Mouse (Mus musculus): ENCODE measurements around the gene Mllt11. TPM values are rescaled to one million over a fixed set of nuclear protein-coding genes. Genes with fewer than 3 reads are reported as not detected.
A peak's percentile ranks its signal among the peaks of the same experiment; 100 is the strongest.

The Mllt11 gene
- polyA plus RNA-seq, 1 experiment from 2014 or later = 14.2 TPM

DNA sequence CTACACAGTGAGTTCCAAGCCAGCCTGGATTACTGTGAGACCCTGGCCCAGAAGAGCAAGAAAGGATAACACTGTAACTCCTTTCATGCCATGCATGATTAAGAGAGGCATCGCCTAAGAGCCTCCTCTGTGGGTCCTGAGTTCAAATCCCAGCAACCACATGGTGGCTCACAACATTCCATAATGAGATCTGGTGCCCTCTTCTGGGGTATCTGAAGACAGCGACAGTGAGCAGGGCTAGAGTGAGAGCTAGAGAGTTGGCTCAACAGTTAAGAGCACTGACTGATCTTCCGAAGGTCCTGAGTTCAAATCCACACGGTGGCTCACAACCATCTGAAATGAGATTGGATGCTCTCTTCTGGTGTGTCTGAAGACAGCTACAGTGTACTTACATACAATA lies 42.5 kb upstream of the Mllt11 start:
- no peak overlapping the region for H3K9ac ChIP-seq (ENCODE audit: low read length)
- ATAC-seq (ENCODE audit: insufficient number of reproducible peaks, insufficient read depth, low FRiP score, low read depth) = no peak
- WGBS = 95% methylated on average over 4 of the region's 4 CpGs
- peaks cover 5 to 34% of the 10 kb centered on the region in 2 experiments for H3K4me1 ChIP-seq (ENCODE audit: control insufficient read depth in 2 of 2, insufficient read depth in 2 of 2, low read length in 2 of 2)
- no peak overlapping the region for H3K4me2 ChIP-seq (ENCODE audit: low read length)
- no peak overlapping the region for H3K4me3 ChIP-seq (ENCODE audit: control insufficient read depth in 1 of 2, insufficient read depth in 1 of 2, low read depth in 1 of 2, low read length in 2 of 2)
- no peaks in the 10 kb centered on the region for H3K27me3 ChIP-seq (ENCODE audit: control insufficient read depth, insufficient read depth, low read length)
- H3K27ac ChIP-seq (replicated peaks in 1 of 2; ENCODE audit: control insufficient read depth in 1 of 2, insufficient read depth in 1 of 2, low read depth in 2 of 2, low read length in 2 of 2) = no peak overlapping the region
- H3K9me3 ChIP-seq (ENCODE audit: control insufficient read depth, low read length) = no peaks in the 10 kb centered on the region
- 0 out of 2 replicates have a peak, but pooled peaks cover 4% of the 10 kb centered on the region for H3K36me3 ChIP-seq (ENCODE audit: control insufficient read depth, insufficient read depth, low read length)

DNA sequence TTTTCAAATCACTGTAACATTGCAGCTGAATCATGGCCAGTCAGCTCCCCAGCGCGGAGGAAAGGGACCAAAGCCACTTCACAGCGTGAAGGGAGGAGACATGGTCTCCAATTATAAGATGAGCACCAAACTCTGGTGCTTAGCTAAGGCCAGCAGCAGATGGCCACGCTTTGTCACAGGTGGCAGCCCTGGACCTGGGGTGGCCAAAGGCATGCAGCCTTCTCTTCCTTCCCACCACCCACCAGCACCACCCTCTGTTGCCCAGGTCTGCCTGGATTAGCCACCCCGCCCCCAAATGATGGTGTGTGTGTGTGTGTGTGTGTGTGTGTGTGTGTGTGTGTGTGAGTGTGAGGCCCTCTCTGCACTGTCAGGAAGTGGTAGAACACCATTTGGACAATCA lies 41.5 kb upstream of the Mllt11 start:
- Histone ChIP-seq H3K4me3 (ENCODE audit: control insufficient read depth in 1 of 2, insufficient read depth in 1 of 2, low read depth in 1 of 2, low read length in 2 of 2) (no peak overlapping the region), H3K27me3 (ENCODE audit: control insufficient read depth, insufficient read depth, low read length) (no peaks in the 10 kb centered on the region), H3K4me2 (ENCODE audit: low read length) (no peak overlapping the region), H3K36me3 (ENCODE audit: control insufficient read depth, insufficient read depth, low read length) (peaks cover 14% of the 10 kb centered on the region), H3K27ac (replicated peaks in 1 of 2; ENCODE audit: control insufficient read depth in 1 of 2, insufficient read depth in 1 of 2, low read depth in 2 of 2, low read length in 2 of 2) (no peak overlapping the region), H3K9ac (ENCODE audit: low read length) (no peak overlapping the region), H3K9me3 (ENCODE audit: control insufficient read depth, low read length) (no peaks in the 10 kb centered on the region), H3K4me1 (ENCODE audit: control insufficient read depth in 2 of 2, insufficient read depth in 2 of 2, low read length in 2 of 2) (peaks cover 5 to 34% of the 10 kb centered on the region in 2 experiments)
- WGBS = 89% methylated on average over 5 of the region's 5 CpGs
- ATAC-seq (ENCODE audit: insufficient number of reproducible peaks, insufficient read depth, low FRiP score, low read depth) = 0 out of 2 replicates have a peak, but pooled peaks have one; percentile 20

DNA sequence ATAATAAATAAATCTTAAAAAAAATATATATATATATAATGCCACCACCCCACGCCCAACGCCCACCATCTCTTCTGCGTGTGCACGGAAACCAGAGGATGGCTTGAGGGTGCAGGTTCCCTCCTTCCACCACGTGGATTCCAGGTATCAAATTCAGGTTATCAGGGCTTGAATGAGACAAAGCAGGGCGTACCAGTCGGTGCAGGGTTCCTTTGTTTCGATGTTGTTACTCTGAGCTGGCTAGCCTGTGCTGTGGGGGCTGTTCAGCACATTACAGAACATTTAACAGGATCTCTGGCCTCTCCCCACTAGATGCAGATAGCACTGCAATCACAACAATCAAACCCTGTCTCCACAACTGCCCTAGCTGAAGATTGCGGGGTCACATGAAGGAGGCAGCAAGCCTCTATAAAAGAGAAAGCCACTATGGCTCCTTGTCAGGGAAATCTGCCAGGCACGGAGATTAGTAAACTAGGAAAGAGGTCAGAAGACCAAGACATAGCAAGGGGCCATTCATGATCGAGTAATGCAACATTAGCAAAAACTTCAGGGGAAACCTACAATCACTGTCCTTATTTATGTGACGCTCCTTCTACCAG lies 38.9 kb upstream of the Mllt11 start:
- H3K36me3 ChIP-seq (ENCODE audit: control insufficient read depth, insufficient read depth, low read length) = peaks cover 38% of the 10 kb centered on the region
- ATAC-seq (ENCODE audit: insufficient number of reproducible peaks, insufficient read depth, low FRiP score, low read depth) = no peak
- H3K27me3 ChIP-seq (ENCODE audit: control insufficient read depth, insufficient read depth, low read length) = no peaks in the 10 kb centered on the region
- H3K4me3 ChIP-seq (ENCODE audit: control insufficient read depth in 1 of 2, insufficient read depth in 1 of 2, low read depth in 1 of 2, low read length in 2 of 2) = no peak overlapping the region
- H3K9me3 ChIP-seq (ENCODE audit: control insufficient read depth, low read length) = no peaks in the 10 kb centered on the region
- no peak overlapping the region for H3K9ac ChIP-seq (ENCODE audit: low read length)
- 76% methylated on average over 12 of the region's 12 CpGs for WGBS
- no peak overlapping the region for H3K4me2 ChIP-seq (ENCODE audit: low read length)
- no peak overlapping the region for H3K27ac ChIP-seq (replicated peaks in 1 of 2; ENCODE audit: control insufficient read depth in 1 of 2, insufficient read depth in 1 of 2, low read depth in 2 of 2, low read length in 2 of 2)
- peaks cover 0 to 20% of the 10 kb centered on the region in 2 experiments; a peak in 2 of 4 replicates for H3K4me1 ChIP-seq (ENCODE audit: control insufficient read depth in 2 of 2, insufficient read depth in 2 of 2, low read length in 2 of 2)

DNA sequence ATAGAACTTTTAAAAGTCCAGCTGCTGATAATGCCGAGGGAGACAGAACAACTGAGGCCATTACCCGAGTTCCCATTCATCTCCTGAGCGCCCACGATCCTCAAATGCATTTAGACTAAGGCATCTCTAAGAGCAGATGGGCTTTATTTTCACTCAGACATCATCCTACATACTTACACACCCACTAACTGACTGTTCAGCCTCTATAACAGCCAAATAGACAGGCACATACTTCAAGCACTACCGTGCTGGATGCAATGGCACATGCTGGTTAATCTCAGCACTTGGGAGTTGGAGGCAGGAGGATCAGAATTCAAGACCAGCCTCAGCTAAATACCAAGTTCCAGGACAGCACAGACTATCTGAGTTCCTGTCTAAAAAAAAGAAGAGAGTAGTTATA lies 37.8 kb upstream of the Mllt11 start:
- Histone ChIP-seq H3K4me3 (ENCODE audit: control insufficient read depth in 1 of 2, insufficient read depth in 1 of 2, low read depth in 1 of 2, low read length in 2 of 2) (no peak overlapping the region), H3K27ac (replicated peaks in 1 of 2; ENCODE audit: control insufficient read depth in 1 of 2, insufficient read depth in 1 of 2, low read depth in 2 of 2, low read length in 2 of 2) (no peak overlapping the region), H3K27me3 (ENCODE audit: control insufficient read depth, insufficient read depth, low read length) (no peaks in the 10 kb centered on the region), H3K36me3 (ENCODE audit: control insufficient read depth, insufficient read depth, low read length) (peaks cover 47% of the 10 kb centered on the region), H3K9ac (ENCODE audit: low read length) (peak overlapping the region; percentile 16; the same call in 1 of the 2 replicates), H3K4me2 (ENCODE audit: low read length) (no peak overlapping the region), H3K4me1 (ENCODE audit: control insufficient read depth in 2 of 2, insufficient read depth in 2 of 2, low read length in 2 of 2) (peaks cover 0 to 13% of the 10 kb centered on the region in 2 experiments; a peak in 2 of 4 replicates), H3K9me3 (ENCODE audit: control insufficient read depth, low read length) (no peaks in the 10 kb centered on the region)
- 69% methylated on average over 5 of the region's 5 CpGs for WGBS
- ATAC-seq (ENCODE audit: insufficient number of reproducible peaks, insufficient read depth, low FRiP score, low read depth) = no peak

DNA sequence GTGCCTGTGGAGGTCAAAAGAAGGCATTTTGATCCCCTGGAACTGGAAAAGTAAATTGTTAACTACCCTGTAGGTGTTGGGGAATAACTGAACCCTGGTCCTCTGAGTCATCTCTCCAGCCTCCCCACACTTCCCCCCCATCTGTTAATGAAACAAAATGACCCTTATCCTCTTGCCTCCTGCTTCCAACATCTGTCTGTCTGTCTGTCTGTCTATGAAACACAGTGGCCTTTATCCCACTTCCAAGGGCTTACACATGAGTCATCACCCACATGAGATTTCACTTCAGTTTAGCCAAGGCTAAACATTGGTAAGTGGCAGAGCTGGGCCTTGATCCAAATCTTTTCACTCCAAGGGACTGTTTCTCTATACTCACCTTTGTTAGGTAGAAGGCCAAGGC lies 35.9 kb upstream of the Mllt11 start:
- Histone ChIP-seq H3K9ac (ENCODE audit: low read length) (no peak overlapping the region), H3K27ac (replicated peaks in 1 of 2; ENCODE audit: control insufficient read depth in 1 of 2, insufficient read depth in 1 of 2, low read depth in 2 of 2, low read length in 2 of 2) (no peak overlapping the region)
- ATAC-seq (ENCODE audit: insufficient number of reproducible peaks, insufficient read depth, low FRiP score, low read depth) = no peak

DNA sequence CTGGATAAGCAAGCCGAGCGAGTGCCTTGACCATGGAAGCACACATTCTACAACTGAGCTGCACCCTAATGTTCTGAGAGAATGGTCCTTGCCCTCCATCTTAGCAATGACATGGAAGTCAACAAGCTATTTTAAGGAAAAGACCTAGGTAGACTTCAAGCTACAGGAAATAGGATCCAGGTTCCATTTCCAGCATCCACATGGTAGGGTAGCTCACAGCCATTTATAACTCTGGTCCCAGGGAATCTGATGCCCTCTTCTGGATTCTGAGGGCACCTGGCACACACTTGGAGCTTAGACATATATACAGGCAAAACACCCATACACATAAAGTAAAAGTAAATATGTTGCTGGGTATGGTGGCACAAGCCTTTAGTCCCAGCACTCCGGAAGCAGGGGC lies 34.1 kb upstream of the Mllt11 start:
- no peak for ATAC-seq (ENCODE audit: insufficient number of reproducible peaks, insufficient read depth, low FRiP score, low read depth)
- 95% methylated on average over 3 of the region's 3 CpGs for WGBS
- Histone ChIP-seq H3K4me1 (ENCODE audit: control insufficient read depth in 2 of 2, insufficient read depth in 2 of 2, low read length in 2 of 2) (peaks cover 0 to 2% of the 10 kb centered on the region in 2 experiments; a peak in 1 of 4 replicates), H3K27me3 (ENCODE audit: control insufficient read depth, insufficient read depth, low read length) (no peaks in the 10 kb centered on the region), H3K9ac (ENCODE audit: low read length) (no peak overlapping the region), H3K36me3 (ENCODE audit: control insufficient read depth, insufficient read depth, low read length) (peaks cover 84% of the 10 kb centered on the region), H3K4me3 (ENCODE audit: control insufficient read depth in 1 of 2, insufficient read depth in 1 of 2, low read depth in 1 of 2, low read length in 2 of 2) (no peak overlapping the region), H3K27ac (replicated peaks in 1 of 2; ENCODE audit: control insufficient read depth in 1 of 2, insufficient read depth in 1 of 2, low read depth in 2 of 2, low read length in 2 of 2) (no peak overlapping the region), H3K9me3 (ENCODE audit: control insufficient read depth, low read length) (no peaks in the 10 kb centered on the region), H3K4me2 (ENCODE audit: low read length) (no peak overlapping the region)

More for the DNA sequence above, 35.9 kb upstream of the Mllt11 start:
- Histone ChIP-seq H3K4me3 (ENCODE audit: control insufficient read depth in 1 of 2, insufficient read depth in 1 of 2, low read depth in 1 of 2, low read length in 2 of 2) (no peak overlapping the region), H3K36me3 (ENCODE audit: control insufficient read depth, insufficient read depth, low read length) (peaks cover 66% of the 10 kb centered on the region), H3K4me2 (ENCODE audit: low read length) (no peak overlapping the region), H3K4me1 (ENCODE audit: control insufficient read depth in 2 of 2, insufficient read depth in 2 of 2, low read length in 2 of 2) (peaks cover 0 to 3% of the 10 kb centered on the region in 2 experiments; a peak in 1 of 4 replicates), H3K27me3 (ENCODE audit: control insufficient read depth, insufficient read depth, low read length) (no peaks in the 10 kb centered on the region), H3K9me3 (ENCODE audit: control insufficient read depth, low read length) (no peaks in the 10 kb centered on the region)

DNA sequence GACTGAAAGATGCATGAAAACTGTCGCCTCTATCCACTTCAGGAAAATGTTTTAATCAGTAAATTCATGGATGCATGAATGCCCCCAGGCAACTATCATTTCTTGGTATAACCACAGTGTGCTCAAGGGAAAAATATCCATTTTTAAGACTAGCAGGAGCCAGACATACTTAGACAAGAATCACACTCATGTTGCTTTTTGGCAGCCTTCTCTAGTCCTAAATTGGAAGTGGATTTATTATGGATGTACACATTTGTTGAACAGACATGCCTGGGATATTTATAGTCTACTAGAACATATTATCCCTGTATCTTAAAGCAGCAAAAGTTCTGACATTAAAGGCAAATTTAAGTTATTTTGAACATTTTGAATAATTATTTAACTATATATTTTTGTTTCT lies 32.8 kb upstream of the Mllt11 start:
- H3K36me3 ChIP-seq (ENCODE audit: control insufficient read depth, insufficient read depth, low read length) = peaks cover 95% of the 10 kb centered on the region
- H3K9me3 ChIP-seq (ENCODE audit: control insufficient read depth, low read length) = no peaks in the 10 kb centered on the region
- H3K4me1 ChIP-seq (ENCODE audit: control insufficient read depth in 2 of 2, insufficient read depth in 2 of 2, low read length in 2 of 2) = no peaks in the 10 kb centered on the region
- no peaks in the 10 kb centered on the region for H3K27me3 ChIP-seq (ENCODE audit: control insufficient read depth, insufficient read depth, low read length)
- 75% methylated on average over 1 of the region's 1 CpGs for WGBS
- no peak overlapping the region for H3K9ac ChIP-seq (ENCODE audit: low read length)
- no peak overlapping the region for H3K4me3 ChIP-seq (ENCODE audit: control insufficient read depth in 1 of 2, insufficient read depth in 1 of 2, low read depth in 1 of 2, low read length in 2 of 2)
- no peak for ATAC-seq (ENCODE audit: insufficient number of reproducible peaks, insufficient read depth, low FRiP score, low read depth)
- H3K27ac ChIP-seq (replicated peaks in 1 of 2; ENCODE audit: control insufficient read depth in 1 of 2, insufficient read depth in 1 of 2, low read depth in 2 of 2, low read length in 2 of 2) = no peak overlapping the region
- H3K4me2 ChIP-seq (ENCODE audit: low read length) = no peak overlapping the region
